Mouse (Mus musculus): ENCODE results near the gene Slc35a5. TPM values are rescaled to one million over a fixed set of nuclear protein-coding genes. Genes with fewer than 3 reads are reported as not detected.
A peak's percentile ranks its signal among the peaks of the same experiment; 100 is the strongest.

Slc35a5 gene
- total RNA-seq (2015; ENCODE audit: low replicate concordance) (7.9 and 8.8 TPM in 2 replicates), total RNA-seq (2017; ENCODE audit: low replicate concordance) (1.7 and 7.7 TPM in 2 replicates)

GRCm38 (mm10) chr16:45158522-45159388, at the start of gene Slc35a5, which contains the start of gene Atg3:
Gene Slc35a5 (minus strand): TSS chr16:45158706.
Gene Atg3 (plus strand): TSS chr16:45158785.
- ATAC-seq (replicated peaks; ENCODE audit: low FRiP score, poor library complexity, severe bottlenecking) = peak; percentile 91

- ATAC-seq (replicated peaks; ENCODE audit: low FRiP score, poor library complexity, severe bottlenecking) = no peak
These were observed 46.6 kb upstream of the Slc35a5 start for GRCm38 (mm10) chr16:45204859-45205670.

- ATAC-seq (replicated peaks; ENCODE audit: low FRiP score, poor library complexity, severe bottlenecking) = no peak
These were observed 45.9 kb upstream of the Slc35a5 start for GRCm38 (mm10) chr16:45204438-45204837.

GRCm38 (mm10) chr16:45201395-45201794, 42.9 kb upstream of the Slc35a5 start:
- no peak for ATAC-seq (replicated peaks; ENCODE audit: low FRiP score, poor library complexity, severe bottlenecking)

- ATAC-seq (replicated peaks; ENCODE audit: low FRiP score, poor library complexity, severe bottlenecking) = no peak
These were observed 38.3 kb upstream of the Slc35a5 start for GRCm38 (mm10) chr16:45196816-45197215.

- ATAC-seq (replicated peaks; ENCODE audit: low FRiP score, poor library complexity, severe bottlenecking) = peak; percentile 57; the same call in 1 of the 2 replicates
These were observed 34.1 kb upstream of the Slc35a5 start for GRCm38 (mm10) chr16:45192613-45193012.

GRCm38 (mm10) chr16:45181824-45182223, 23.3 kb upstream of the Slc35a5 start:
- ATAC-seq (replicated peaks; ENCODE audit: low FRiP score, poor library complexity, severe bottlenecking) = no peak

- ATAC-seq (replicated peaks; ENCODE audit: low FRiP score, poor library complexity, severe bottlenecking) = no peak
These were observed 20.0 kb upstream of the Slc35a5 start for GRCm38 (mm10) chr16:45178552-45178951.

GRCm38 (mm10) chr16:45159389-45159716, 847 bp upstream of the Slc35a5 start:
- no peak for ATAC-seq (replicated peaks; ENCODE audit: low FRiP score, poor library complexity, severe bottlenecking)

- ATAC-seq (replicated peaks; ENCODE audit: low FRiP score, poor library complexity, severe bottlenecking) = peak; percentile 85
These were observed 377 bp downstream of the Slc35a5 start for GRCm38 (mm10) chr16:45158136-45158521.

GRCm38 (mm10) chr16:45154741-45155250, 3.7 kb downstream of the Slc35a5 start:
- ATAC-seq (replicated peaks; ENCODE audit: low FRiP score, poor library complexity, severe bottlenecking) = no peak

- ATAC-seq (replicated peaks; ENCODE audit: low FRiP score, poor library complexity, severe bottlenecking) = no peak
These were observed 9.9 kb downstream of the Slc35a5 start for GRCm38 (mm10) chr16:45148488-45149082.

- ATAC-seq (replicated peaks; ENCODE audit: low FRiP score, poor library complexity, severe bottlenecking) = no peak
These were observed 13.4 kb downstream of the Slc35a5 start for GRCm38 (mm10) chr16:45145119-45145518.

GRCm38 (mm10) chr16:45142565-45142964, 15.9 kb downstream of the Slc35a5 start:
- no peak for ATAC-seq (replicated peaks; ENCODE audit: low FRiP score, poor library complexity, severe bottlenecking)

- ATAC-seq (replicated peaks; ENCODE audit: low FRiP score, poor library complexity, severe bottlenecking) = no peak
These were observed 16.8 kb downstream of the Slc35a5 start for GRCm38 (mm10) chr16:45141711-45142110.

GRCm38 (mm10) chr16:45127936-45128710, 30.4 kb downstream of the Slc35a5 start:
- no peak for ATAC-seq (replicated peaks; ENCODE audit: low FRiP score, poor library complexity, severe bottlenecking)

GRCm38 (mm10) chr16:45124230-45125203, 34.0 kb downstream of the Slc35a5 start:
- no peak for ATAC-seq (replicated peaks; ENCODE audit: low FRiP score, poor library complexity, severe bottlenecking)

GRCm38 (mm10) chr16:45122571-45122970, 35.9 kb downstream of the Slc35a5 start:
- no peak for ATAC-seq (replicated peaks; ENCODE audit: low FRiP score, poor library complexity, severe bottlenecking)
